In genomic region chr7:110688884-110689681, GRCm38 (mm10) we compare ENCODE assay signal across 8 mouse cellular contexts.
A peak's percentile ranks its signal among the peaks of the same experiment; 100 is the strongest.
DNase-seq lines count a peak whose midpoint lies in the region; ATAC-seq lines count a peak whose summit lies in the region.

No protein-coding gene starts in this region.

- no peak overlapping the region for H3K4me2 ChIP-seq in forebrain, embryonic 11.5 days (ENCODE audit: low read depth, low read length, severe bottlenecking)
- no peak overlapping the region for H3K4me2 ChIP-seq in forebrain, embryonic 15.5 days (replicated peaks)
- H3K4me2 ChIP-seq in heart, embryonic 11.5 days = peak overlapping the region; percentile 38

- no peak overlapping the region for H3K27ac ChIP-seq in forebrain, embryonic 11.5 days (ENCODE audit: low read depth, low read length)
- H3K27ac ChIP-seq in forebrain, embryonic 15.5 days (replicated peaks) = no peak overlapping the region
- peak overlapping the region; percentile 99 for H3K27ac ChIP-seq in brown adipose tissue, adult 24 weeks (replicated peaks; ENCODE audit: low read depth, low read length)
- H3K27ac ChIP-seq in heart, embryonic 11.5 days (ENCODE audit: low read depth, low read length) = peak overlapping the region; percentile 71

- no peak for ATAC-seq in forebrain, embryonic 11.5 days (replicated peaks; ENCODE audit: low FRiP score)
- ATAC-seq in forebrain, embryonic 15.5 days (replicated peaks) = no peak
- peak; percentile 71 for ATAC-seq in heart, embryonic 11.5 days (replicated peaks; ENCODE audit: insufficient number of reproducible peaks, low FRiP score, low TSS enrichment)
- ATAC-seq in megakaryocyte progenitor cell, adult 5-6 weeks (replicated peaks; ENCODE audit: poor library complexity) = peak; percentile 86

- H3K36me3 ChIP-seq in forebrain, embryonic 11.5 days (ENCODE audit: control insufficient read depth, insufficient read depth, low read length) = no peaks in the 10 kb centered on the region
- no peaks in the 10 kb centered on the region for H3K36me3 ChIP-seq in forebrain, embryonic 15.5 days
- H3K36me3 ChIP-seq in heart, embryonic 11.5 days (ENCODE audit: control insufficient read depth, insufficient read depth, low read length) = no peaks in the 10 kb centered on the region

- no peak overlapping the region for H3K9ac ChIP-seq in forebrain, embryonic 11.5 days (ENCODE audit: low read length)
- H3K9ac ChIP-seq in forebrain, embryonic 15.5 days (replicated peaks) = no peak overlapping the region
- H3K9ac ChIP-seq in heart, embryonic 11.5 days (ENCODE audit: low read depth, low read length) = no peak overlapping the region

- H3K4me1 ChIP-seq in forebrain, embryonic 11.5 days (replicated peaks; ENCODE audit: control insufficient read depth, insufficient read depth, low read length) = no peaks in the 10 kb centered on the region
- H3K4me1 ChIP-seq in forebrain, embryonic 15.5 days = no peaks in the 10 kb centered on the region
- peaks cover 19% of the 10 kb centered on the region for H3K4me1 ChIP-seq in brown adipose tissue, adult 24 weeks (ENCODE audit: control insufficient read depth, insufficient read depth, insufficient read length, low read length)
- peaks cover 9% of the 10 kb centered on the region; the same call in 1 of the 2 replicates for H3K4me1 ChIP-seq in heart, embryonic 11.5 days (ENCODE audit: control insufficient read depth, insufficient read depth, low read length)

- H3K9me3 ChIP-seq in forebrain, embryonic 11.5 days (ENCODE audit: control insufficient read depth, low read length) = no peaks in the 10 kb centered on the region
- H3K9me3 ChIP-seq in forebrain, embryonic 15.5 days = no peaks in the 10 kb centered on the region
- H3K9me3 ChIP-seq in heart, embryonic 11.5 days (replicated peaks; ENCODE audit: control insufficient read depth, low read length) = no peaks in the 10 kb centered on the region

- no peak overlapping the region for H3K4me3 ChIP-seq in forebrain, embryonic 11.5 days (ENCODE audit: low read depth, low read length)
- no peak overlapping the region for H3K4me3 ChIP-seq in forebrain, embryonic 15.5 days
- H3K4me3 ChIP-seq in brown adipose tissue, adult 24 weeks (ENCODE audit: insufficient read depth, low read depth, low read length) = 0 out of 2 replicates have a peak overlapping the region, but pooled peaks have one; percentile 17
- H3K4me3 ChIP-seq in heart, embryonic 11.5 days (ENCODE audit: low read depth, low read length) = no peak overlapping the region

- 55% methylated on average over 14 of the region's 14 CpGs for WGBS in forebrain, embryonic 11.5 days
- 56% methylated on average over 14 of the region's 14 CpGs for WGBS in forebrain, embryonic 15.5 days
- 29% methylated on average over 14 of the region's 14 CpGs for WGBS in heart, embryonic 11.5 days (ENCODE audit: insufficient replicate concordance)

- DNase-seq in forebrain, embryonic 11.5 days (ENCODE audit: low spot score) = peak; percentile 70
- peak; percentile 90 for DNase-seq in kidney, postnatal 14 days
- DNase-seq in testis, postnatal 14 days (ENCODE audit: low spot score) = peak; percentile 70
- DNase-seq in left cerebral cortex, adult 18-20 months (ENCODE audit: low spot score in 2 of 2) = no peak

- H3K27me3 ChIP-seq in forebrain, embryonic 11.5 days (ENCODE audit: control insufficient read depth, insufficient read depth, low read length) = no peaks in the 10 kb centered on the region
- no peaks in the 10 kb centered on the region for H3K27me3 ChIP-seq in forebrain, embryonic 15.5 days
- H3K27me3 ChIP-seq in heart, embryonic 11.5 days (ENCODE audit: control insufficient read depth, insufficient read depth, low read length) = no peaks in the 10 kb centered on the region

Comparison
In these comparisons a context has a peak if more than half of its experiments do, and no peak if none do; other contexts are left out.
1. ATAC-seq: peak in heart, embryonic 11.5 days (single experiment) and megakaryocyte progenitor cell, adult 5-6 weeks (single experiment); none in forebrain, embryonic 11.5 days (single experiment) and forebrain, embryonic 15.5 days (single experiment).
2. DNase-seq: peak in forebrain, embryonic 11.5 days (single experiment), kidney, postnatal 14 days (single experiment) and testis, postnatal 14 days (single experiment); none in left cerebral cortex, adult 18-20 months (0 of 2).
3. H3K27ac ChIP-seq: peak in brown adipose tissue, adult 24 weeks (single experiment) and heart, embryonic 11.5 days (single experiment); none in forebrain, embryonic 11.5 days (single experiment) and forebrain, embryonic 15.5 days (single experiment).